Mouse (Mus musculus): Measurements from ENCODE around the gene Man1a2. TPM values are rescaled to one million over a fixed set of nuclear protein-coding genes. Genes with fewer than 3 reads are reported as not detected.

Man1a2 gene
- polyA plus RNA-seq, 1 experiment from 2014 or later = 50.2 TPM

DNA sequence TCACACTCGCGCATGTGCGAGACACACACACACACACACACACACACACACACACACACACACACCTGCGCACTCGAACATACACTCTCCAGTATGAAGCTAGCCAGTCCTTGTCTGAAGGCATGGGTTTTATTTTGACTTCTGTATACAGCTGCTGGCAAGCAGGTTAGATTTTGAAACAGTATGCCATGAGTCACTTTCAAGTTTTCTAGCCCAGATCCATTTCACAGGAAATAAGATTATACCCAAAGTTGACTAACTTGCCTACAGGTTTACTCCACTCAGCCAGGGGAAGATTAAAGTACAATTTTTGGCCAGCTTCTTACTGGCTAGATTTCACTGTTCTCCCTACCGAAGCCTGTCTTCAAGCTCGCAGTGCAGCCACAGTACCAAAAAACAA, 125.9 kb downstream of the Man1a2 start:
- Histone ChIP-seq H3K9me3 (ENCODE audit: control insufficient read depth, low read length) (no peaks in the 10 kb centered on the region), H3K4me3 (ENCODE audit: low read depth, low read length) (no peak overlapping the region), H3K4me1 (ENCODE audit: control insufficient read depth, insufficient read depth, low read length) (no peaks in the 10 kb centered on the region), H3K4me2 (ENCODE audit: low read depth, low read length) (no peak overlapping the region), H3K27ac (ENCODE audit: low read depth, low read length) (no peak overlapping the region), H3K27me3 (ENCODE audit: control insufficient read depth, insufficient read depth, low read length) (no peaks in the 10 kb centered on the region), H3K9ac (replicated peaks; ENCODE audit: low read depth, low read length) (no peak overlapping the region), H3K36me3 (ENCODE audit: control insufficient read depth, insufficient read depth, low read length) (no peaks in the 10 kb centered on the region)
- 99% methylated on average over 7 of the region's 7 CpGs for WGBS
- ATAC-seq (ENCODE audit: low read depth) = no peak

DNA sequence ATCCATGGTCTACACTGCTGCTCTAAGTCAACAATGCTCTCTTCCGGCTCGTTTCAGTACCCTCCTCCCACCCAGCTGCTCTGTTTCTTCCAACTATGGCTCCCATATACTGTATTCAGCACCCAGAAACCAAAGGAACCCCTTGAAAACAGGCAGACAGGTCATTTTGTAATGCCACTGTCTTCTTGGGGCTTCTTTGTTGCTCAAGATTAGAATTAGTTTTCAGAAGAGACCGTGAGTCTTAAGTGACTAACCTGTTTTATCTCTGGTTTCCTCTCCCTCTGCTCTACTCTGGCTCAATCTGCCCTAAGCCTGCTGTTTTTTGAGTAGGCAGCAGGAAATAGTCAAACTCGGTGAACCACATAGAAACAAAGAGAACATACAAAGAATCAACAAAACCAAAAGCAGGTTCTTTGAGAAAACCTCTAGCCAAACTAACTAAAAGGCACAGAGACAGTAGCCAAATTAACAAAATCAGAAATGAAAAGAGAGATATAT, 127.0 kb downstream of the Man1a2 start:
- WGBS = 82% methylated on average over 4 of the region's 4 CpGs
- Histone ChIP-seq H3K4me2 (ENCODE audit: low read depth, low read length) (no peak overlapping the region), H3K9ac (replicated peaks; ENCODE audit: low read depth, low read length) (no peak overlapping the region), H3K4me1 (ENCODE audit: control insufficient read depth, insufficient read depth, low read length) (no peaks in the 10 kb centered on the region), H3K9me3 (ENCODE audit: control insufficient read depth, low read length) (no peaks in the 10 kb centered on the region), H3K27me3 (ENCODE audit: control insufficient read depth, insufficient read depth, low read length) (no peaks in the 10 kb centered on the region), H3K36me3 (ENCODE audit: control insufficient read depth, insufficient read depth, low read length) (no peaks in the 10 kb centered on the region), H3K4me3 (ENCODE audit: low read depth, low read length) (no peak overlapping the region), H3K27ac (ENCODE audit: low read depth, low read length) (no peak overlapping the region)
- no peak for ATAC-seq (ENCODE audit: low read depth)

DNA sequence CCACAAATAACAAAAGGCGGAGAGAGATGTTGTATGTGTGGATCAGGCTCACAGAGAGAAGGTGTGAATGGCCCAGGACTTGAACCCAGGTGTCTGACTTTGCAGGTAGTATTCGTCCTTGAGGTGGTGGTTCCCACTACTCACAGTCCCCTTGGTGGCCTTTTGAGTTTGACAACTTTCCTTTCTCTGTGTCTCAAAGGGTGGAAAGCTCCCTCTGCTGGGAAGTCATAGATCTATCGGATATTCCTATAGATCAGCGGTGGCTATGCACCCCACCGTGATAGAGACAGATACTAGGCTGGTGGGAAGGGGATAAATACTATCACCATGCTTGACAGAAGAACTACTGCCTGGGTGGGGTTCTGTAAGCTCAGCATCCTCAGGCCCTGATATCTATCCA, 130.5 kb downstream of the Man1a2 start:
- Histone ChIP-seq H3K27me3 (ENCODE audit: control insufficient read depth, insufficient read depth, low read length) (no peaks in the 10 kb centered on the region), H3K36me3 (ENCODE audit: control insufficient read depth, insufficient read depth, low read length) (no peaks in the 10 kb centered on the region), H3K4me1 (ENCODE audit: control insufficient read depth, insufficient read depth, low read length) (no peaks in the 10 kb centered on the region), H3K4me3 (ENCODE audit: low read depth, low read length) (no peak overlapping the region), H3K9ac (replicated peaks; ENCODE audit: low read depth, low read length) (no peak overlapping the region), H3K4me2 (ENCODE audit: low read depth, low read length) (no peak overlapping the region), H3K9me3 (ENCODE audit: control insufficient read depth, low read length) (no peaks in the 10 kb centered on the region), H3K27ac (ENCODE audit: low read depth, low read length) (no peak overlapping the region)
- 47% methylated on average over 5 of the region's 5 CpGs for WGBS
- peak; percentile 45; the same call in 1 of the 2 replicates for ATAC-seq (ENCODE audit: low read depth)

DNA sequence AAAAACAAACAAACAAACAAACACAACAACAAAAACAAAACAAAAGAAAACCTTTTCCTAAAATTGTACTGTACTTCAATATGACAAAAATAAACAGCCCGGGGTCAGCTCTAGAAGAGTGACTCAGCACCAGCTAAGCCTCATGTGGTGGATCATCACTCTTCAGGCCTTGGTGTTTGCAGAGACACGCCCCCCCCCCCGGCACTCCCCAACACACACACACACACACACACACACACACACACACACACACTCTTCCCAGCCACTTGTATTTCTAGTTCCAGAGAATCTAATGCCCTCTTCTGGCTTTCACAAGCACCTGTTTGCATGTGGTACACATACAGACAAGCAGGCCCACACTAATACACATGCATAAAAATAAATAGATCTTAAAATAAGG, 133.1 kb downstream of the Man1a2 start:
- no peaks in the 10 kb centered on the region for H3K9me3 ChIP-seq (ENCODE audit: control insufficient read depth, low read length)
- ATAC-seq (ENCODE audit: low read depth) = no peak
- no peak overlapping the region for H3K27ac ChIP-seq (ENCODE audit: low read depth, low read length)
- H3K36me3 ChIP-seq (ENCODE audit: control insufficient read depth, insufficient read depth, low read length) = no peaks in the 10 kb centered on the region
- H3K4me2 ChIP-seq (ENCODE audit: low read depth, low read length) = no peak overlapping the region
- WGBS = 95% methylated on average over 3 of the region's 3 CpGs
- no peak overlapping the region for H3K4me3 ChIP-seq (ENCODE audit: low read depth, low read length)
- no peak overlapping the region for H3K9ac ChIP-seq (replicated peaks; ENCODE audit: low read depth, low read length)
- no peaks in the 10 kb centered on the region for H3K27me3 ChIP-seq (ENCODE audit: control insufficient read depth, insufficient read depth, low read length)
- no peaks in the 10 kb centered on the region for H3K4me1 ChIP-seq (ENCODE audit: control insufficient read depth, insufficient read depth, low read length)

DNA sequence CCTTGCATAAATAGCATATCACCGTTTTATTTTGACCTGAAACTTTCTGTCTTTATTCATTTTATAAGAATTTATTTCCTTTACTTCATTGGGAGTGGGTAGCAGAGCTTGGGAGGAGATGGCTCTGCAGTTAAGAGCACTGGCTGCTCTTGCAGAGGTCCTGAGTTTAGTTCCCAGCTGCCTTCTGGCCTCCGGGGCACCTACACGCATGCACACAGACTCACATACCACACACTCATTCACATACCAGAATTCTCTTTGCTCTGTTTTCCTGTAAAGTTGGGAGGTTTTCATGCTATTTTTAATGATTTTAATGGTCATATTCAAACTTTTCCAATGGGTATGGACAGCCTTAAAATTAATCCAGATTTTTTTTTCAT, 137.4 kb downstream of the Man1a2 start:
- 81% methylated on average over 3 of the region's 3 CpGs for WGBS

DNA sequence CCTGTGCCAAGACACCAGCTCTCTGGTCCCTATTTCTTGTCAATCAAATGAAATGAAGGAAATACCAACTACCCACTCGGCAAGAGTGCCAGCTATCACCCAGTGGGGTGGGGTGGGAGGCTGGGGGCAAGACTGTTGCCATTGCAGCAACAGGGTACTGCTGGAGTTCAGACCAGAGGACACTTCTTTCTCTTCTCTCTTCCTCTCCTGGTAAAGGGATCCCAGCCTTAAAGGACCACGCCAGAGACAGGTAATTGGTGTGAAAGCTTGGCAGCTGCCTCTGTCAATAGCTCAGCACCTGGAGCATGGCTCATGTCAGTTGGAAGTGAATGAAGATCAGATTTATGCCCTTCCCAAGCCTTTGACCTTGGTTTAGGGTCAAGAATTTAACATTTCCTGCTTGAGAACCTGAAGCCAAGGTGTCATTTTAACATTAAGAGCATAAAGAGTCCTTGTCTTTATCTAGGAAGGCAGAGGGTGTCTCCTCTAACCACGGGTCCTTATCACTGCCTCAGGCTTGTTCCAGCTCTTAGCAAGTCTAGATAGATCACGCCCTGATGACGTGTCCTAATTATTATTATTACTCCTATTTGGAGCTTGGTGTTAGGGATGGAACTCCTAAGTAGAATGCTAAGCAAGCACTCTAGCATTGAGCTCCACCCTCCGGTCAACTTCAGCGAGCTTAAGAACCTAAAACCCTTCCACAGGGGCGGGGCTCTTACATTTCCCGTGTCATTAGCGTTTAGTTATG, 138.0 kb downstream of the Man1a2 start:
- Histone ChIP-seq H3K9me3 (ENCODE audit: control insufficient read depth, low read length) (no peaks in the 10 kb centered on the region), H3K27ac (ENCODE audit: low read depth, low read length) (no peak overlapping the region), H3K9ac (replicated peaks; ENCODE audit: low read depth, low read length) (no peak overlapping the region), H3K27me3 (ENCODE audit: control insufficient read depth, insufficient read depth, low read length) (no peaks in the 10 kb centered on the region), H3K4me1 (ENCODE audit: control insufficient read depth, insufficient read depth, low read length) (no peaks in the 10 kb centered on the region), H3K4me3 (ENCODE audit: low read depth, low read length) (no peak overlapping the region), H3K4me2 (ENCODE audit: low read depth, low read length) (no peak overlapping the region), H3K36me3 (ENCODE audit: control insufficient read depth, insufficient read depth, low read length) (no peaks in the 10 kb centered on the region)
- ATAC-seq (ENCODE audit: low read depth) = no peak
- WGBS = 87% methylated on average over 10 of the region's 10 CpGs

More for the DNA sequence above, 137.4 kb downstream of the Man1a2 start:
- Histone ChIP-seq H3K4me1 (ENCODE audit: control insufficient read depth, insufficient read depth, low read length) (no peaks in the 10 kb centered on the region), H3K27me3 (ENCODE audit: control insufficient read depth, insufficient read depth, low read length) (no peaks in the 10 kb centered on the region), H3K4me2 (ENCODE audit: low read depth, low read length) (no peak overlapping the region), H3K9me3 (ENCODE audit: control insufficient read depth, low read length) (no peaks in the 10 kb centered on the region), H3K9ac (replicated peaks; ENCODE audit: low read depth, low read length) (no peak overlapping the region), H3K36me3 (ENCODE audit: control insufficient read depth, insufficient read depth, low read length) (no peaks in the 10 kb centered on the region), H3K4me3 (ENCODE audit: low read depth, low read length) (no peak overlapping the region), H3K27ac (ENCODE audit: low read depth, low read length) (no peak overlapping the region)
- no peak for ATAC-seq (ENCODE audit: low read depth)

DNA sequence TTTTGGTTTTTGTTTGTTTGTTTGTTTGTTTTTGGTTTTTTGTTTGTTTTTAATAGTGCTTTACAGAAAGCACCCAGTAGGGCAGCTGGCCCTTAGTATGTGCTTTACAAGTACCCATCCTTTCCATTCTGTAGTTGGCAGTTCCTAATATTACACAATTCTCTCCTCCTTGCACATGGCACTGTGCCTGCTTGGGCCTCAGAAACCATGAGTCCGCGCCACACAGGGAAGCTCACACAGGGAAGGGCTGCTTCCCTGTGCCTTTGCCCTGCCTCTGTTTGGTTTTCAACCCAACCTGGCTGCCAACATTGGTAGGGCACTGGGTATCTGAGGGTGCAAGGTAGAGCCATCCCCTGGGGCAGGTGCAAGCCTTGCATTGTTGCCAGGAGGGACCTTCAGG, 148.6 kb downstream of the Man1a2 start:
- ATAC-seq (ENCODE audit: low read depth) = no peak
- 100% methylated on average over 2 of the region's 2 CpGs for WGBS

DNA sequence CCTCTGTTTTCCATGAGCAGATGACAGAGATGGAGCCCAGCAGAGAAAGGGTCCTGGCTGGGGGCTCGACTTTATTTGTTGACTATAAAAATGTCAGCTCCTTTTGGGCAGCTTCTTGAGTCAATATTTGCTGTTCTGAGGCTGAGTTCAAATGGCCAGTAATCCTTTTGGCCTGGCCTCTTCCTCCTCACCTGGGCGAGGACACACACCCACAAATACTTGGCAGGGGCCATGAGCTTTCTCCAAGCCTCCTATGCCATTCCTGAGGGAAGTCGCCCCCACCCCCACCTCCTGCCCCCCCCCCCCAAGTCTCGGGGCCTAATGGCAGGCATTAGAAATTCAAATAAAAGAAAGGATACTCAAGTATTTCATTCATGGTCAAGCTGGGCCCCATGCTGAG, 149.4 kb downstream of the Man1a2 start:
- 76% methylated on average over 4 of the region's 4 CpGs for WGBS

More for the DNA sequence above, 148.6 kb downstream of the Man1a2 start:
- H3K27me3 ChIP-seq (ENCODE audit: control insufficient read depth, insufficient read depth, low read length) = no peaks in the 10 kb centered on the region
- no peak overlapping the region for H3K4me2 ChIP-seq (ENCODE audit: low read depth, low read length)
- no peak overlapping the region for H3K4me3 ChIP-seq (ENCODE audit: low read depth, low read length)
- H3K9me3 ChIP-seq (ENCODE audit: control insufficient read depth, low read length) = no peaks in the 10 kb centered on the region
- no peaks in the 10 kb centered on the region for H3K36me3 ChIP-seq (ENCODE audit: control insufficient read depth, insufficient read depth, low read length)
- H3K27ac ChIP-seq (ENCODE audit: low read depth, low read length) = no peak overlapping the region
- H3K9ac ChIP-seq (replicated peaks; ENCODE audit: low read depth, low read length) = no peak overlapping the region
- H3K4me1 ChIP-seq (ENCODE audit: control insufficient read depth, insufficient read depth, low read length) = no peaks in the 10 kb centered on the region

DNA sequence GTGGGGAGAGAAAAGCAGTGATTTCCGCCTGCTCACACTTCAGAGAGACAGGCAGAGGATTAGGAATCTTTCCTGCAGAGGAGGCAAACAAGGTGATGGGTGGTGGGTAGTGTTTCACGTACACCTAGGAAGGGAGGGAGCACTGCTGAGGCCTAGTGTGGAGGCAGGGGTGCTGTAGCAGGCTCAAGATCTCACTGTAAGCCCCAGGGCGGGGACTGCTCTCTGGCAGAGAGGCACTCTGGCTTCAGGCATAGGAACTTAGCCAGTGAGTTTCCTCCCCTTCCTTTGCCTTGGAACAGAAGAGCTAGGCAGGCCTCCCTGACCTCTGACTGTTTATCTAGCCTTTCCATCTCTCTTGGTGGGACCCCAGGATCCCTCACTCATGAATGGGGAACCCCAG, 150.0 kb downstream of the Man1a2 start:
- WGBS = 55% methylated on average over 3 of the region's 3 CpGs
- ATAC-seq (ENCODE audit: low read depth) = no peak
- H3K9me3 ChIP-seq (ENCODE audit: control insufficient read depth, low read length) = no peaks in the 10 kb centered on the region
- H3K36me3 ChIP-seq (ENCODE audit: control insufficient read depth, insufficient read depth, low read length) = no peaks in the 10 kb centered on the region
- H3K27me3 ChIP-seq (ENCODE audit: control insufficient read depth, insufficient read depth, low read length) = no peaks in the 10 kb centered on the region
- no peaks in the 10 kb centered on the region for H3K4me1 ChIP-seq (ENCODE audit: control insufficient read depth, insufficient read depth, low read length)
- H3K4me3 ChIP-seq (ENCODE audit: low read depth, low read length) = no peak overlapping the region
- no peak overlapping the region for H3K27ac ChIP-seq (ENCODE audit: low read depth, low read length)
- H3K4me2 ChIP-seq (ENCODE audit: low read depth, low read length) = no peak overlapping the region
- no peak overlapping the region for H3K9ac ChIP-seq (replicated peaks; ENCODE audit: low read depth, low read length)

More for the DNA sequence above, 149.4 kb downstream of the Man1a2 start:
- no peak overlapping the region for H3K27ac ChIP-seq (ENCODE audit: low read depth, low read length)
- ATAC-seq (ENCODE audit: low read depth) = no peak
- no peak overlapping the region for H3K4me3 ChIP-seq (ENCODE audit: low read depth, low read length)
- H3K4me1 ChIP-seq (ENCODE audit: control insufficient read depth, insufficient read depth, low read length) = no peaks in the 10 kb centered on the region
- no peaks in the 10 kb centered on the region for H3K36me3 ChIP-seq (ENCODE audit: control insufficient read depth, insufficient read depth, low read length)
- no peak overlapping the region for H3K4me2 ChIP-seq (ENCODE audit: low read depth, low read length)
- H3K9me3 ChIP-seq (ENCODE audit: control insufficient read depth, low read length) = no peaks in the 10 kb centered on the region
- no peaks in the 10 kb centered on the region for H3K27me3 ChIP-seq (ENCODE audit: control insufficient read depth, insufficient read depth, low read length)
- no peak overlapping the region for H3K9ac ChIP-seq (replicated peaks; ENCODE audit: low read depth, low read length)
